In the genomic region with DNA sequence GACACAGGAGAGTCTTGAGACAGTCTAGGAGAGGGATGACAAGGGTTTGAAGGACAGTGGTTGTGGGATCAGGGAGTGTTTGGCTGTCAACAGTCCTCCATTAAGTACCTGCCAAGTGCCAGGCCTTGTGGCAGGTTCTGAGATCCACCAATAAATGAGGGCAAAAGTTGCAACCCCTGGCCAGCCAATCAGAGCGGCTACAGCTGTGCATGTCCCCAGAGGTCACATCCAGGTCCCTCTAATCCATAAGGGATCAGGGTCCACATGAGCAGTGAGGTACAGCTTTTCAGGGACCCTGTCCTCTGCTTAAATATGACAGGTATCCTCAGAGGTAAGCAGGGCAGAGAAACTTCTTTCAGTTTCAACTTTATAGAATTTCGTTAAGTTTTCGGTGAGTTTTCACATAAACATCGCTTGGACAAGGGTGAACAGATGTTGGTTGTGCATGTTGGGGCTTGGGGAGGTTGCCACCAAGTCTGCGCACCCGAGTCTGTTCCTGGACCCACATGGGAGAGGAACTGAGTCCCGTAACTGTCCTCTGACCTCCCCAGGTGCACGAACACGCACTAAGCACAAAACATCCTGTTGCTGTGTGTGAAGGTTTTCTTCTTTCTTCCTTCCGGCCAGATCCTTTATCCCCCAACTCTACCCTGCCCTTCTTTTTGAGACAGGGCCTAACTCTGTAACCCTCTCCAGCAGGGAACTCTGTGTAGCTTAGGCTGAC, we compare ENCODE assay signal across 30 mouse cellular contexts. TPM values are rescaled to one million over a fixed set of nuclear protein-coding genes. Genes with fewer than 3 reads are reported as not detected.
DNase-seq lines count a peak whose midpoint lies in the region; ATAC-seq and TF ChIP-seq lines count a peak whose summit lies in the region.
"Had no signal": no experiment of that assay in that cellular context is flagged by ENCODE, and none has a peak within 500 bp of the region (broad histone marks: within the 10 kb centered on the region; RNA-seq: fewer than 3 reads in every experiment).

No protein-coding gene starts in this region.

- no peak overlapping the region for H3K9ac ChIP-seq in liver, adult 2 months (ENCODE audit: low read depth, low read length)
- no peak overlapping the region for H3K9ac ChIP-seq in liver, embryonic 12.5 days
- H3K9ac ChIP-seq: embryonic facial prominence, embryonic 15.5 days; forebrain, embryonic 12.5 days; forebrain, postnatal 0 days; heart, embryonic 12.5 days; hindbrain, embryonic 14.5 days; kidney, embryonic 15.5 days; limb, embryonic 15.5 days; midbrain, embryonic 12.5 days; neural tube, embryonic 13.5 days had no signal

- 83% methylated on average over 10 of the region's 10 CpGs for WGBS in liver, adult 2 months
- WGBS in liver, embryonic 12.5 days (ENCODE audit: insufficient replicate concordance): 79% methylated on average over 10 of the region's 10 CpGs

- TF ChIP-seq POLR2A in liver, adult 2 months (IDR thresholded peaks at IDR 0.05; ENCODE audit: extremely low read depth, insufficient read depth, low read length): no peak

- ATAC-seq in liver, embryonic 12.5 days: no peak
- ATAC-seq: forebrain, postnatal 0 days; lung, postnatal 0 days had no signal

- peaks cover 8% of the 10 kb centered on the region for H3K4me1 ChIP-seq in liver, adult 2 months (ENCODE audit: control insufficient read depth, insufficient read depth, low read length)
- peaks cover 14% of the 10 kb centered on the region for H3K4me1 ChIP-seq in liver, embryonic 12.5 days

- H3K27me3 ChIP-seq in liver, adult 2 months (ENCODE audit: control insufficient read depth, insufficient read depth, low read length): no peaks in the 10 kb centered on the region
- no peaks in the 10 kb centered on the region for H3K27me3 ChIP-seq in liver, embryonic 12.5 days (replicated peaks)
- H3K27me3 ChIP-seq: embryonic facial prominence, embryonic 15.5 days; heart, embryonic 12.5 days; limb, embryonic 15.5 days; megakaryocyte, embryonic 14.5 days; neural tube, embryonic 13.5 days had no signal

- peak; percentile 75 for DNase-seq in liver, adult 2 months (ENCODE audit: extremely low read depth, low read depth, low spot score)
- DNase-seq in A20 (ENCODE audit: low read depth, low spot score): peak; percentile 27
- DNase-seq in CD4-positive, CD25-positive, alpha-beta regulatory T cell, adult 2 months (ENCODE audit: low read depth, low spot score): peak; percentile 21
- peak; percentile 46 for DNase-seq in naive thymus-derived CD4-positive, alpha-beta T cell, adult 2 months (ENCODE audit: low read depth)
- no peak for DNase-seq in cerebellum, adult 18-20 months
- DNase-seq: adrenal gland, postnatal 14 days; cerebellum, adult 11-12 months; cerebellum, postnatal 25 days; forebrain, postnatal 0 days; gastrocnemius, postnatal 25 days; heart, adult 2 months; kidney, adult 11 months; kidney, postnatal 25 days; lung, postnatal 4 days; right cerebral cortex, postnatal 4 days; thymus, postnatal 25 days had no signal

- no peak overlapping the region for H3K4me3 ChIP-seq in liver, adult 2 months (ENCODE audit: insufficient read depth, low read depth, low read length)
- no peak overlapping the region for H3K4me3 ChIP-seq in liver, embryonic 12.5 days
- H3K4me3 ChIP-seq: embryonic facial prominence, embryonic 10.5 days; embryonic facial prominence, embryonic 15.5 days; forebrain, embryonic 12.5 days; heart, adult 2 months; heart, embryonic 12.5 days; kidney, embryonic 15.5 days; limb, embryonic 10.5 days; limb, embryonic 15.5 days; megakaryocyte, embryonic 14.5 days; midbrain, embryonic 12.5 days; myocyte; neural tube, embryonic 13.5 days had no signal

- H3K36me3 ChIP-seq in liver, adult 2 months (ENCODE audit: control insufficient read depth, insufficient read depth, low read length): no peaks in the 10 kb centered on the region
- H3K36me3 ChIP-seq in liver, embryonic 12.5 days: no peaks in the 10 kb centered on the region
- H3K36me3 ChIP-seq: embryonic facial prominence, embryonic 10.5 days; embryonic facial prominence, embryonic 15.5 days; forebrain, embryonic 12.5 days; heart, embryonic 12.5 days; kidney, embryonic 15.5 days; limb, embryonic 10.5 days; limb, embryonic 15.5 days; midbrain, embryonic 12.5 days; neural tube, embryonic 13.5 days had no signal

- TF ChIP-seq CTCF in liver, adult 2 months (IDR thresholded peaks at IDR 0.05; ENCODE audit: low read depth, low read length): no peak

- H3K4me2 ChIP-seq in liver, embryonic 12.5 days: no peak overlapping the region
- H3K4me2 ChIP-seq: embryonic facial prominence, embryonic 15.5 days; forebrain, embryonic 12.5 days; heart, embryonic 12.5 days; hindbrain, embryonic 14.5 days; kidney, embryonic 15.5 days; limb, embryonic 15.5 days; midbrain, embryonic 12.5 days; neural tube, embryonic 13.5 days had no signal

- H3K79me2 ChIP-seq in liver, adult 2 months (ENCODE audit: control insufficient read depth, insufficient read depth, low read length): no peaks in the 10 kb centered on the region

- no peaks in the 10 kb centered on the region for H3K9me3 ChIP-seq in liver, embryonic 12.5 days (replicated peaks)
- H3K9me3 ChIP-seq: embryonic facial prominence, embryonic 10.5 days; embryonic facial prominence, embryonic 15.5 days; forebrain, embryonic 12.5 days; heart, embryonic 12.5 days; kidney, embryonic 15.5 days; limb, embryonic 10.5 days; limb, embryonic 15.5 days; megakaryocyte, embryonic 14.5 days; midbrain, embryonic 12.5 days; neural tube, embryonic 13.5 days had no signal

- H3K27ac ChIP-seq in liver, adult 2 months (replicated peaks; ENCODE audit: insufficient read depth, low read depth, low read length): no peak overlapping the region
- H3K27ac ChIP-seq in liver, embryonic 12.5 days: no peak overlapping the region
- H3K27ac ChIP-seq: embryonic facial prominence, embryonic 10.5 days; embryonic facial prominence, embryonic 15.5 days; forebrain, embryonic 12.5 days; hindbrain, embryonic 14.5 days; kidney, embryonic 15.5 days; limb, embryonic 15.5 days; midbrain, embryonic 12.5 days; neural tube, embryonic 13.5 days had no signal

RNA-seq across cellular contexts. Expression of a gene that starts 11.8 kb away (rescaled TPM):
- 0.40 and 1.8 TPM in 2 replicates for total RNA-seq in liver, adult 2 months (2014; rRNA removed)
- polyA plus RNA-seq in liver, adult 2 months (2012; rRNA removed): 0.21 and 0.32 TPM in 2 replicates
- polyA plus RNA-seq in liver, embryonic 12.5 days (2016; fragmentation: Nextera tagmentation; extraction: Ambion mirVana): 0.11 and 0.15 TPM in 2 replicates

Comparison
In these comparisons a context has a peak if more than half of its experiments do, and no peak if none do; other contexts are left out.
1. DNase-seq: peak in liver, adult 2 months (single experiment), A20 (single experiment), CD4-positive, CD25-positive, alpha-beta regulatory T cell, adult 2 months (single experiment) and naive thymus-derived CD4-positive, alpha-beta T cell, adult 2 months (single experiment); none in cerebellum, adult 18-20 months (0 of 2).